Mouse (Mus musculus): ENCODE results near the gene Marc2.

Gene Marc2

GRCm38 (mm10) chr1:184853922-184854321, 7.7 kb upstream of the Marc2 start:
- no peak for DNase-seq (ENCODE audit: low spot score in 2 of 2)

GRCm38 (mm10) chr1:184853339-184853738, 7.1 kb upstream of the Marc2 start:
- peak; percentile 27 to 54 for DNase-seq (ENCODE audit: low spot score in 2 of 2)

GRCm38 (mm10) chr1:184851741-184852618, 5.7 kb upstream of the Marc2 start:
- peak; percentile 71 to 75 for DNase-seq (ENCODE audit: low spot score in 2 of 2)

GRCm38 (mm10) chr1:184851166-184851565, 4.9 kb upstream of the Marc2 start:
- no peak for DNase-seq (ENCODE audit: low spot score in 2 of 2)

- no peak for DNase-seq (ENCODE audit: low spot score in 2 of 2)
Observed at GRCm38 (mm10) chr1:184846973-184847372, 722 bp upstream of the Marc2 start.

- DNase-seq (ENCODE audit: low spot score in 2 of 2) = peak; percentile 70 to 83
Observed at GRCm38 (mm10) chr1:184845111-184846071, 860 bp downstream of the Marc2 start.

- DNase-seq (ENCODE audit: low spot score in 2 of 2) = no peak
Observed at GRCm38 (mm10) chr1:184844326-184845066, 1.8 kb downstream of the Marc2 start.

GRCm38 (mm10) chr1:184837649-184838048, 8.6 kb downstream of the Marc2 start:
- no peak for DNase-seq (ENCODE audit: low spot score in 2 of 2)

- no peak for DNase-seq (ENCODE audit: low spot score in 2 of 2)
Observed at GRCm38 (mm10) chr1:184836350-184836749, 9.9 kb downstream of the Marc2 start.

- DNase-seq (ENCODE audit: low spot score in 2 of 2) = no peak
Observed at GRCm38 (mm10) chr1:184833499-184833898, 12.8 kb downstream of the Marc2 start.

GRCm38 (mm10) chr1:184832211-184832610, 14.0 kb downstream of the Marc2 start:
- no peak for DNase-seq (ENCODE audit: low spot score in 2 of 2)

GRCm38 (mm10) chr1:184829897-184830296, 16.4 kb downstream of the Marc2 start:
- no peak for DNase-seq (ENCODE audit: low spot score in 2 of 2)

GRCm38 (mm10) chr1:184827175-184827701, 19.0 kb downstream of the Marc2 start:
- no peak for DNase-seq (ENCODE audit: low spot score in 2 of 2)

GRCm38 (mm10) chr1:184825093-184825492, 21.2 kb downstream of the Marc2 start:
- DNase-seq (ENCODE audit: low spot score in 2 of 2) = peak in 1 of 2 experiments; percentile 43

- peak; percentile 72 to 84 for DNase-seq (ENCODE audit: low spot score in 2 of 2)
Observed at GRCm38 (mm10) chr1:184824439-184824851, 21.8 kb downstream of the Marc2 start.

GRCm38 (mm10) chr1:184822678-184823077, 23.6 kb downstream of the Marc2 start:
- peak in 1 of 2 experiments; percentile 42 for DNase-seq (ENCODE audit: low spot score in 2 of 2)

- no peak for DNase-seq (ENCODE audit: low spot score in 2 of 2)
Observed at GRCm38 (mm10) chr1:184817768-184818167, 28.5 kb downstream of the Marc2 start.

- no peak for DNase-seq (ENCODE audit: low spot score in 2 of 2)
Observed at GRCm38 (mm10) chr1:184811716-184812250, 34.5 kb downstream of the Marc2 start.

GRCm38 (mm10) chr1:184810780-184811575, 35.3 kb downstream of the Marc2 start, which contains the start of gene Marc1:
TSS of gene Marc1 (minus strand) at chr1:184811313.
- DNase-seq (ENCODE audit: low spot score in 2 of 2) = no peak

- no peak for DNase-seq (ENCODE audit: low spot score in 2 of 2)
Observed at GRCm38 (mm10) chr1:184809578-184810001, 36.7 kb downstream of the Marc2 start.
